Mouse (Mus musculus): ENCODE data around the gene Dbnl.

Dbnl gene

DNA sequence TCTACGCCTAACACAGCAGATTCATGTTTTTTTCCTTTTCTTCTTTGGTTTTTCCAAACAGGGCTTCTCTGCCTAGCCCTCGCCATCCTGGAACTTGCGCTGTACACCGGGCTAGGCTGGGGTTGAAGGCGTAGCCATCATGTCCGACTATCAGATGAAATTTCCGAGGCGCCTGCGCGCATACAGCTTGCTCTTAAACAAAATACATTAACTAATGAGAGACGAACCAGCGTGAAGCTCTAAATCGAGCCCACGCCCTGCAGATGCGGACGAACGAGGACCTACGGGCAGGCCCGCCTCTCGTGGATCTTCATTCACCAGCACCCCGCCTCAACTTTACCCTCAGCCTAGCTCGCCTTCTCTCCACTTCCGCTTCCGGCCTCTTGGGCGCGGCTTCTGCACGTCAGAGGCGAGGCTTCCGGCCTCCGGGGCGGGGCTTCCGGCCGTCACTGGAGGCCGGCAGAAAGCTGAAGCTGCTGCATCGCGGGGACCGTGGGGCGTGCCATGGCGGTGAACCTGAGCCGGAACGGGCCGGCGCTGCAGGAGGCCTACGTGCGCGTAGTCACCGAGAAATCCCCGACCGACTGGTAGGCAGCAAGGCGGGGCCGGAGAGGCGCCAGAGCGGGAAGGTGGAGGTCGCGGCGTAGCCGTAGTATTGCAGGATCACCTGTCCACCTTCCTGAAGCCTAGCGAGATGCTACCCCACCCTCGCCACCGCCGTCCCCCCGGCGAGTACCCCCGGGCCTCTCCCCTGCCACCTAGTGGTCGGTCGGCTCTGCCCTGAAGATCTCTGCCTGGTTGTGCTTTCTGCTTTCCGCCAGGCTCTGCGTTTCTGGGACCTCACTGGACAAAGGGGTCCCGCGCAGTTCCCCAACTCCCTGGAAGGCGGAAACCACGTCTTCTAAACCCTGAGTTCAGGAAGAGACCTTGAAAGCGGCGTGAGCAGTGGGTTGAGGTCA lies at the start of gene Dbnl:
TSS of gene Dbnl (plus strand) at position 433 of the 959 bp plus-strand sequence.
- in situ Hi-C loops (cut with MboI; ENCODE audit: low pct_unique_long_range_greater_than_20kb in 1 of 2, low sequenced_read_pairs in 2 of 2, unreplicated experiment in 1 of 2): loop anchor here in 1 of 2 experiments (10.0 kb wide), 1 partner anchor 304 kb away; no protein-coding TSS in a partner anchor

- in situ Hi-C loops (cut with MboI; ENCODE audit: low pct_unique_long_range_greater_than_20kb in 1 of 2, low sequenced_read_pairs in 2 of 2, unreplicated experiment in 1 of 2): no loop called here
These were observed 49.2 kb upstream of the Dbnl start for GRCm38 (mm10) chr11:5738888-5739632.

GRCm38 (mm10) chr11:5739846-5740245 lies 48.4 kb upstream of the Dbnl start:
- in situ Hi-C loops (cut with MboI; ENCODE audit: low pct_unique_long_range_greater_than_20kb in 1 of 2, low sequenced_read_pairs in 2 of 2, unreplicated experiment in 1 of 2): no loop called here

- in situ Hi-C loops (cut with MboI; ENCODE audit: low pct_unique_long_range_greater_than_20kb in 1 of 2, low sequenced_read_pairs in 2 of 2, unreplicated experiment in 1 of 2): no loop called here
These were observed 47.7 kb upstream of the Dbnl start for GRCm38 (mm10) chr11:5740599-5740964.

DNA sequence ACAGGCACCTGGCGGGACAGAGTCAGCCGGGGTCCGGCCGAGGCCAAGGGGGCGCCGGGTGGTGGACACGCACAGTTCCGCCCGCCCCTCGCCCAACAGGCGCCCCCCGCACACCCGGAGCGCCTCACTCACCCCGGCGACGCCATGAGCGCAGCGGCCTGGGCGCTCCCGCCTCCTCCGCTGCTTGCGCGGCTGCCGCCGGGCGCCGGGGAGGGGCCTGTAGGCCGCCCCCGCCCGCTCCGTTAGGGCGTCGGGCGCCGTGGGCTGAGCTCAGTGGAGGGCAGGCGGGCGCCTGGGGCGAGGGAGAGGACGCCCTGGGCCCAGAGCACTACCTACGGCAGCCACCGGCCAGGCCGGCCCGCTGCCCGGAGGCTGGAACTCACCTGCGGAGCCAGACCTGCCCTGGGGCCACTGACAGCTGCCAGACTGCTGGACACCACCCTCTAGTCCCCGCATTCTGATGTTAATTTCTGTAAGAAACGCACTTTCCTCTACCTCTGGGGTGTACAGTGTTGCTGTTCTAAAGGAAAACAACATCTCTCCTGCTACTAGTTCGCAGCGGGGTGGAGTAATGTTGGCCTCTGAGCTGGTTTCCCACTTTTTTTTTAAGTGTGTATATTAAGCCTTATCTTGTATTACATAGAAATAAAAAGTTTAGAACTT lies 47.2 kb upstream of the Dbnl start:
- in situ Hi-C loops (cut with MboI; ENCODE audit: low pct_unique_long_range_greater_than_20kb in 1 of 2, low sequenced_read_pairs in 2 of 2, unreplicated experiment in 1 of 2): no loop called here

- in situ Hi-C loops (cut with MboI; ENCODE audit: low pct_unique_long_range_greater_than_20kb in 1 of 2, low sequenced_read_pairs in 2 of 2, unreplicated experiment in 1 of 2): no loop called here
These were observed 46.2 kb upstream of the Dbnl start for GRCm38 (mm10) chr11:5742106-5742505.

DNA sequence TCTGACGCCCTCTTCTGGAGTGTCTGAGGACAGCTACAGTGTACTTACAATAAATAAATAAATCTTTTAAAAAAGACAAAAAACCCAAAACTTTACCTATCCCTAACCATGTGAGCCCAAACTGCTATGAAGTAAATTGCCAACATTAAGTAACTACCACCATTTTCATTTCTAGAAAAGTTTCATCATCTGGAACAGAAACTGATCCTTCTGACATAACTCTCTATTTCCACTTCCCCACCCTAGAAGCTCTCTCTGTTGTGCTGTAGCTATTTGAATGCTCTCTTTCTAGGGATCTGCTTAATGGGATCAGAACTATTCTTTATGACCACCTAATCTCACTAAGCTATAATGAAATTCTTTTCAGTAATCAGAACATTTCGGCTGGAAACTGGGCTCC lies 43.3 kb upstream of the Dbnl start:
- in situ Hi-C loops (cut with MboI; ENCODE audit: low pct_unique_long_range_greater_than_20kb in 1 of 2, low sequenced_read_pairs in 2 of 2, unreplicated experiment in 1 of 2): no loop called here

GRCm38 (mm10) chr11:5753755-5754154 lies 34.5 kb upstream of the Dbnl start:
- in situ Hi-C loops (cut with MboI; ENCODE audit: low pct_unique_long_range_greater_than_20kb in 1 of 2, low sequenced_read_pairs in 2 of 2, unreplicated experiment in 1 of 2): no loop called here

GRCm38 (mm10) chr11:5761820-5762632 lies 26.3 kb upstream of the Dbnl start, which contains the start of gene Urgcp:
Gene Urgcp (minus strand): TSS chr11:5762376.
- in situ Hi-C loops (cut with MboI; ENCODE audit: low pct_unique_long_range_greater_than_20kb in 1 of 2, low sequenced_read_pairs in 2 of 2, unreplicated experiment in 1 of 2): no loop called here

- in situ Hi-C loops (cut with MboI; ENCODE audit: low pct_unique_long_range_greater_than_20kb in 1 of 2, low sequenced_read_pairs in 2 of 2, unreplicated experiment in 1 of 2): no loop called here
These were observed 25.7 kb upstream of the Dbnl start for GRCm38 (mm10) chr11:5762633-5762982.

DNA sequence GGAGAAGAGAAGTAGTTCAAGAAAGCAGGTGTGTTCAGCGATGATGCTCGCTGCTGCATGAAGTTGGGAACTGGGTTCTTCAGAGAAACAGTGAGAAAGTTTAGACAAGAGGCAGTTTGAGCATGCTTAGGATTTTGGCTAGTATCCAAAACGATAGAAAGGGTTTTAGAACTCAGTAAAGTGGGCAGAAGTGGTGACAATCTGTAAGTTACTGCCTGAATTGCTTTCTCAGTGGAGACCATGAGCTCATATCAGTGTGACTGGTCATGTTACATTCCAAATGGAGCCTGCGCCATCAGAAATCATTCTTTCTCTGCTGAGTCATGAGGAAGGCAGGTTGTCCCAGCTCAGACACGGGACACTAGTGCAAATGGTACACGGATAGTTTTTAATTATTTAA lies 22.3 kb upstream of the Dbnl start:
- in situ Hi-C loops (cut with MboI; ENCODE audit: low pct_unique_long_range_greater_than_20kb in 1 of 2, low sequenced_read_pairs in 2 of 2, unreplicated experiment in 1 of 2): no loop called here

DNA sequence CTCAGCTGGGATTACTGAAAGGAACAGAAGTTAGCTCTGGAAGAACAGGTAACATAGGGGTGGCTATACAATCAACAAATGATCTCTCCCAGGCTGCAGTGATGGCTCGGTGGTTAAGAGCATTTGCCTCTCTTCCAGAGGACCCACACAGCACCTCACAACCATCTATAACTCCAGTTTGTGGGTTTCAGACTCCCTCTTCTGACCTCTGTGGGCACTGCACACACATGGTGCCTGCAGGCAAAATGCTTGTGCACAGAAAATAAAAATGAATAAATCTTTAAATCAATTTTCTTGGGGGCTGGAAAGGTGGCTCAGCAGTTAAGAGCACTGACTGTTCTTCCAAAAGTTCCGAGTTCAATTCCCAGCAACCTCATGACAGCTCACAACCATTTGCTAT lies 9.8 kb upstream of the Dbnl start:
- in situ Hi-C loops (cut with MboI; ENCODE audit: low pct_unique_long_range_greater_than_20kb in 1 of 2, low sequenced_read_pairs in 2 of 2, unreplicated experiment in 1 of 2): no loop called here

- in situ Hi-C loops (cut with MboI; ENCODE audit: low pct_unique_long_range_greater_than_20kb in 1 of 2, low sequenced_read_pairs in 2 of 2, unreplicated experiment in 1 of 2): loop anchor here in 1 of 2 experiments (10.0 kb wide), 1 partner anchor 295 kb away; no protein-coding TSS in a partner anchor
These were observed 8.2 kb upstream of the Dbnl start for GRCm38 (mm10) chr11:5780035-5780499.

GRCm38 (mm10) chr11:5782199-5782944 lies 5.9 kb upstream of the Dbnl start:
- in situ Hi-C loops (cut with MboI; ENCODE audit: low pct_unique_long_range_greater_than_20kb in 1 of 2, low sequenced_read_pairs in 2 of 2, unreplicated experiment in 1 of 2): loop anchor here in 1 of 2 experiments (10.0 kb wide), 1 partner anchor 298 kb away; no protein-coding TSS in a partner anchor

DNA sequence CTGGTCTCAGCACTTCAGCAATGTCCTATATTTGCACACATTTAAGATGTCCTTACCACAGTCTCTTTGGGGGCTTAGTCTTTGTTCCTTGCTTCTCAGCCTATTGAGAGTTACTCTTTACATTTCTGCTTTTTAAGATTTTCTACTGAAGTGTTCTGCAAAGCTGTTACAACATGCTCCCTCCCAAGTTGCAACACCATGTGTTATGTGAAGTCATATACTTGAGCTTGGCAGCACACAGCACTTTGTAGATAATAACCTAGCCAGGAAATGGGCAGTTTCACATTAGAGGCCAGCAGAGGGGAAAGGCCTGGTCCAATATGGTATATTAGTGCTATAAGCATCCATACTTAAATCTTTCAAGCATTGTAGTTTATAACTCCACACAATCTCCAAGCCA lies 2.6 kb upstream of the Dbnl start:
- in situ Hi-C loops (cut with MboI; ENCODE audit: low pct_unique_long_range_greater_than_20kb in 1 of 2, low sequenced_read_pairs in 2 of 2, unreplicated experiment in 1 of 2): loop anchor here in 1 of 2 experiments (10.0 kb wide), 1 partner anchor 301 kb away; no protein-coding TSS in a partner anchor

DNA sequence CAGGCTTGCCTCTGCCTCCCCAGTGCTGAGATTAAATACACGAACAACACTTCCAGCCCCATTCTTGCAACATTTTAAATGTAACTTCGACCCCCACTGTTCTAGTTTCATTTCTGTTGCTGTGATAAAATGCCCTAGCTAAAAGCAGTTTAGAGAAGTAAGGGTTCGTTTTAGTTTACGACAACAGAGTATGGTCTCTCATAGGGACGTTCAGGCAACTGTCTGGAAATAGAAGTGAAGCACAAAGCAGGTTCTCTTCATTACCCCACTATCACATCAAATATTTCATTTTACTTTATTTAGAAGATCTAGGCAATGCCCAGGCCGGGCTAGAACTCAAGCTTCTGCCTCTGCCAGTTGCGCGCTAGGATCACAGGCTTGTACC lies 625 bp upstream of the Dbnl start:
- in situ Hi-C loops (cut with MboI; ENCODE audit: low pct_unique_long_range_greater_than_20kb in 1 of 2, low sequenced_read_pairs in 2 of 2, unreplicated experiment in 1 of 2): loop anchor here in 1 of 2 experiments (10.0 kb wide), 1 partner anchor 303 kb away; no protein-coding TSS in a partner anchor

- in situ Hi-C loops (cut with MboI; ENCODE audit: low pct_unique_long_range_greater_than_20kb in 1 of 2, low sequenced_read_pairs in 2 of 2, unreplicated experiment in 1 of 2): loop anchor here in 1 of 2 experiments (10.0 kb wide), 1 partner anchor 304 kb away; no protein-coding TSS in a partner anchor
These were observed 924 bp downstream of the Dbnl start for GRCm38 (mm10) chr11:5789071-5789753.

Measured in mouse embryonic stem cell (cell line).